Mouse (Mus musculus): ENCODE data around the gene Mterf1b. TPM values are rescaled to one million over a fixed set of nuclear protein-coding genes. Genes with fewer than 3 reads are reported as not detected.

Gene Mterf1b
- polyA plus RNA-seq, 1 experiment, result 3.7 TPM

- DNase-seq (ENCODE audit: low spot score), result no peak
Observed at GRCm38 (mm10) chr5:4245004-4245403, 52.8 kb downstream of the Mterf1b start.

GRCm38 (mm10) chr5:4246095-4246494 is 53.9 kb downstream of the Mterf1b start:
- DNase-seq (ENCODE audit: low spot score), result no peak

Other genes starting within 250 kb of the Mterf1b start
- 15.3 and 19.2 TPM in 2 replicates for gene Cyp51, start 87.6 kb upstream of the Mterf1b start, polyA plus RNA-seq (2012; rRNA removed)